Mouse (Mus musculus): ENCODE results near the gene Asb5. TPM values are rescaled to one million over a fixed set of nuclear protein-coding genes. Genes with fewer than 3 reads are reported as not detected.

Gene Asb5
- 5.3 and 9.4 TPM in 2 replicates for polyA plus RNA-seq (2014; fragmentation: Nextera tagmentation; extraction: Ambion mirVana)

- Histone ChIP-seq H3K27me3 (ENCODE audit: control insufficient read depth, insufficient read depth, low read length) (no peaks in the 10 kb centered on the region), H3K9ac (replicated peaks; ENCODE audit: low read depth, low read length) (peak within 1 kb of the TSS; percentile 93), H3K36me3 (ENCODE audit: control insufficient read depth, insufficient read depth, low read length) (no peaks in the 10 kb centered on the region), H3K4me3 (ENCODE audit: low read depth, low read length) (peak within 1 kb of the TSS; percentile 91), H3K4me2 (ENCODE audit: low read depth, low read length) (peak within 1 kb of the TSS; percentile 52), H3K9me3 (ENCODE audit: control insufficient read depth, low read length) (no peaks in the 10 kb centered on the region), H3K4me1 (ENCODE audit: control insufficient read depth, insufficient read depth, low read length) (peaks cover 13% of the 10 kb centered on the region; the same call in 1 of the 2 replicates), H3K27ac (ENCODE audit: low read depth, low read length) (peak within 1 kb of the TSS; percentile 87)
- ATAC-seq (ENCODE audit: low read depth), result peak; percentile 96
- under 1% methylated on average over 63 of the region's 89 CpGs for WGBS
These were observed at the start of gene Asb5, which contains the start of gene Spcs3 for GRCm38 (mm10) chr8:54529382-54530296. Gene Asb5 (plus strand): TSS chr8:54529580. Gene Spcs3 (minus strand): TSS chr8:54529998.

- peak overlapping the region; percentile 16; the same call in 1 of the 2 replicates for H3K4me3 ChIP-seq (ENCODE audit: low read depth, low read length)
- no peaks in the 10 kb centered on the region for H3K9me3 ChIP-seq (ENCODE audit: control insufficient read depth, low read length)
- H3K27me3 ChIP-seq (ENCODE audit: control insufficient read depth, insufficient read depth, low read length), result no peaks in the 10 kb centered on the region
- no peaks in the 10 kb centered on the region for H3K36me3 ChIP-seq (ENCODE audit: control insufficient read depth, insufficient read depth, low read length)
- ATAC-seq (ENCODE audit: low read depth), result no peak
- no peak overlapping the region for H3K27ac ChIP-seq (ENCODE audit: low read depth, low read length)
- 19% methylated on average over 19 of the region's 19 CpGs for WGBS
- H3K4me1 ChIP-seq (ENCODE audit: control insufficient read depth, insufficient read depth, low read length), result 0 out of 2 replicates have a peak, but pooled peaks cover 2% of the 10 kb centered on the region
- peak overlapping the region; percentile 37; the same call in 1 of the 2 replicates for H3K9ac ChIP-seq (replicated peaks; ENCODE audit: low read depth, low read length)
- peak overlapping the region; percentile 46; the same call in 1 of the 2 replicates for H3K4me2 ChIP-seq (ENCODE audit: low read depth, low read length)
These were observed 42.7 kb upstream of the Asb5 start for GRCm38 (mm10) chr8:54486555-54487273.

- Histone ChIP-seq H3K36me3 (ENCODE audit: control insufficient read depth, insufficient read depth, low read length) (no peaks in the 10 kb centered on the region), H3K4me3 (ENCODE audit: low read depth, low read length) (no peak overlapping the region), H3K4me2 (ENCODE audit: low read depth, low read length) (no peak overlapping the region), H3K27me3 (ENCODE audit: control insufficient read depth, insufficient read depth, low read length) (no peaks in the 10 kb centered on the region), H3K4me1 (ENCODE audit: control insufficient read depth, insufficient read depth, low read length) (0 out of 2 replicates have a peak, but pooled peaks cover 2% of the 10 kb centered on the region), H3K9me3 (ENCODE audit: control insufficient read depth, low read length) (no peaks in the 10 kb centered on the region), H3K27ac (ENCODE audit: low read depth, low read length) (no peak overlapping the region), H3K9ac (replicated peaks; ENCODE audit: low read depth, low read length) (no peak overlapping the region)
- no peak for ATAC-seq (ENCODE audit: low read depth)
- WGBS, result 68% methylated on average over 4 of the region's 4 CpGs
These were observed 40.9 kb upstream of the Asb5 start for GRCm38 (mm10) chr8:54488437-54488836.

GRCm38 (mm10) chr8:54491057-54491690 is 38.2 kb upstream of the Asb5 start:
- Histone ChIP-seq H3K9ac (replicated peaks; ENCODE audit: low read depth, low read length) (no peak overlapping the region), H3K4me3 (ENCODE audit: low read depth, low read length) (no peak overlapping the region), H3K4me1 (ENCODE audit: control insufficient read depth, insufficient read depth, low read length) (0 out of 2 replicates have a peak, but pooled peaks cover 2% of the 10 kb centered on the region), H3K36me3 (ENCODE audit: control insufficient read depth, insufficient read depth, low read length) (no peaks in the 10 kb centered on the region), H3K9me3 (ENCODE audit: control insufficient read depth, low read length) (no peaks in the 10 kb centered on the region), H3K27ac (ENCODE audit: low read depth, low read length) (no peak overlapping the region), H3K4me2 (ENCODE audit: low read depth, low read length) (no peak overlapping the region), H3K27me3 (ENCODE audit: control insufficient read depth, insufficient read depth, low read length) (no peaks in the 10 kb centered on the region)
- WGBS, result 24% methylated on average over 6 of the region's 6 CpGs
- peak; percentile 52; the same call in 1 of the 2 replicates for ATAC-seq (ENCODE audit: low read depth)

GRCm38 (mm10) chr8:54491934-54492333 is 37.4 kb upstream of the Asb5 start:
- Histone ChIP-seq H3K36me3 (ENCODE audit: control insufficient read depth, insufficient read depth, low read length) (no peaks in the 10 kb centered on the region), H3K27me3 (ENCODE audit: control insufficient read depth, insufficient read depth, low read length) (no peaks in the 10 kb centered on the region), H3K9me3 (ENCODE audit: control insufficient read depth, low read length) (no peaks in the 10 kb centered on the region), H3K27ac (ENCODE audit: low read depth, low read length) (no peak overlapping the region), H3K4me1 (ENCODE audit: control insufficient read depth, insufficient read depth, low read length) (no peaks in the 10 kb centered on the region), H3K9ac (replicated peaks; ENCODE audit: low read depth, low read length) (no peak overlapping the region), H3K4me2 (ENCODE audit: low read depth, low read length) (no peak overlapping the region), H3K4me3 (ENCODE audit: low read depth, low read length) (no peak overlapping the region)
- WGBS, result 84% methylated on average over 4 of the region's 4 CpGs
- no peak for ATAC-seq (ENCODE audit: low read depth)

- no peak overlapping the region for H3K4me3 ChIP-seq (ENCODE audit: low read depth, low read length)
- H3K9me3 ChIP-seq (ENCODE audit: control insufficient read depth, low read length), result no peaks in the 10 kb centered on the region
- no peak overlapping the region for H3K27ac ChIP-seq (ENCODE audit: low read depth, low read length)
- no peaks in the 10 kb centered on the region for H3K36me3 ChIP-seq (ENCODE audit: control insufficient read depth, insufficient read depth, low read length)
- no peak for ATAC-seq (ENCODE audit: low read depth)
- no peak overlapping the region for H3K4me2 ChIP-seq (ENCODE audit: low read depth, low read length)
- H3K9ac ChIP-seq (replicated peaks; ENCODE audit: low read depth, low read length), result no peak overlapping the region
- WGBS, result 13% methylated on average over 6 of the region's 6 CpGs
- no peaks in the 10 kb centered on the region for H3K4me1 ChIP-seq (ENCODE audit: control insufficient read depth, insufficient read depth, low read length)
- H3K27me3 ChIP-seq (ENCODE audit: control insufficient read depth, insufficient read depth, low read length), result no peaks in the 10 kb centered on the region
These were observed 36.3 kb upstream of the Asb5 start for GRCm38 (mm10) chr8:54493110-54493509.

DNA sequence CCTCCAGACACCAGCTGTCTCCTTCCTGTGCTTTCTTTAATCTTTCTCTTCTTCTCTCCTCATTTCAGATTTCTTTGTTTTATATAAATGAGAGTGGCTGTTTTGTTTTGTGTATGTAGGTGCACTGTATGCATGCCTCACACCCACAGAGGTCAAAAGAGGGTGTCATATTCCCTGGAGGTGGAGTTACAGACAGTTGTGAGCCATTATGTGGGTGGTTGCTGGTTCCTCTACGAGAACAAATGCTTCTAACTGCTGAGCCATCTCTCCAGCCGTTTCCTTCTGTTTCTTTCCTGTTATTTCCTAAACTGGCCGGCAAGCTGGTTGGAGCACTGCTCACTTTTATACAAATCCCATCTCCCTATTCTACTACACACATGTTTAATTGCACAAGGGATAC is 35.5 kb upstream of the Asb5 start:
- no peak for ATAC-seq (ENCODE audit: low read depth)
- Histone ChIP-seq H3K9me3 (ENCODE audit: control insufficient read depth, low read length) (no peaks in the 10 kb centered on the region), H3K27ac (ENCODE audit: low read depth, low read length) (no peak overlapping the region), H3K36me3 (ENCODE audit: control insufficient read depth, insufficient read depth, low read length) (no peaks in the 10 kb centered on the region), H3K27me3 (ENCODE audit: control insufficient read depth, insufficient read depth, low read length) (no peaks in the 10 kb centered on the region), H3K4me2 (ENCODE audit: low read depth, low read length) (no peak overlapping the region), H3K9ac (replicated peaks; ENCODE audit: low read depth, low read length) (no peak overlapping the region), H3K4me1 (ENCODE audit: control insufficient read depth, insufficient read depth, low read length) (no peaks in the 10 kb centered on the region), H3K4me3 (ENCODE audit: low read depth, low read length) (no peak overlapping the region)
- 53% methylated on average over 3 of the region's 3 CpGs for WGBS

DNA sequence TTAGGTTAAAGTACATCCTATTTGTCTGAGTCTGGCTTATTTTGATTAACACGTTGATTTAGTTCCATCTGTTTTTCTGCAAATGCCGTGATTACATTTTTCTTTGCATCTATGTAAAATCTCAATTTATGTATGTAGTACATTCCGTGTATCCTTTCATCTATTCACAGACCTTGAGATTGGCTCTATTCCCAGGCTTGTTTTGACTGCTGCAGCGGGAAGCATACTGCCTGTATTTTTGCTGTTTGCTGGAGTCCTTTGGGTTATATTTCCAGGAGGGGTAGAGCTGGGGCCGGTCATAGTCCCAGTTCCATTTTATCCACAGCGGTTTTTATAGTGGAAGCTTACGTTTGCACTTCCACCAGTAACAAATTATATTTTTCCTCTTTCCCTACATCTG is 26.3 kb upstream of the Asb5 start:
- no peaks in the 10 kb centered on the region for H3K36me3 ChIP-seq (ENCODE audit: control insufficient read depth, insufficient read depth, low read length)
- H3K4me3 ChIP-seq (ENCODE audit: low read depth, low read length), result no peak overlapping the region
- H3K27ac ChIP-seq (ENCODE audit: low read depth, low read length), result no peak overlapping the region
- H3K27me3 ChIP-seq (ENCODE audit: control insufficient read depth, insufficient read depth, low read length), result no peaks in the 10 kb centered on the region
- H3K9me3 ChIP-seq (ENCODE audit: control insufficient read depth, low read length), result no peaks in the 10 kb centered on the region
- 70% methylated on average over 7 of the region's 7 CpGs for WGBS
- no peak for ATAC-seq (ENCODE audit: low read depth)
- no peak overlapping the region for H3K9ac ChIP-seq (replicated peaks; ENCODE audit: low read depth, low read length)
- H3K4me1 ChIP-seq (ENCODE audit: control insufficient read depth, insufficient read depth, low read length), result no peaks in the 10 kb centered on the region
- no peak overlapping the region for H3K4me2 ChIP-seq (ENCODE audit: low read depth, low read length)

Data from neural tube, embryonic 14.5 days (tissue).